Mouse (Mus musculus) liver, adult 2 months (tissue): ENCODE results near the gene Zfp146.

Experiments
- CTCF ChIP-seq: fragments of 200-500 bp; IDR thresholded peaks from 2 replicates; pipeline ENCODE4 v1.5.1; 2011; ENCODE audit warnings: low read depth, low read length, control low read depth
- POLR2A ChIP-seq: fragments of 200-500 bp; IDR thresholded peaks from 2 replicates; pipeline ENCODE4 v1.6.1; 2011; ENCODE audit warnings: low read length, control low read depth; ENCODE audit not compliant: insufficient read depth; ENCODE audit errors: extremely low read depth

GRCm38 (mm10) chr7:30188344-30189115, 19.0 kb upstream of the Zfp146 start:
- TF ChIP-seq POLR2A: no peak
- TF ChIP-seq CTCF: no peak
